Mouse (Mus musculus) midbrain, embryonic 16.5 days (tissue): ENCODE results near the gene Fv1. TPM values are rescaled to one million over a fixed set of nuclear protein-coding genes. Genes with fewer than 3 reads are reported as not detected.
A peak's percentile ranks its signal among the peaks of the same experiment; 100 is the strongest.

ENCODE experiments used
- ATAC-seq: fragments of 200-750 bp; cut with Nextera tagmentation; 2 replicates; pipeline ENCODE4 v1.8.0; 2017; ENCODE audit warnings: moderate TSS enrichment
- H3K27ac ChIP-seq: fragments of 300-500 bp; sonication (generic); 2 replicates; pipeline ENCODE4 v1.5.1; 2014; ENCODE audit warnings: mild to moderate bottlenecking, low read length, mixed read lengths
- H3K27me3 ChIP-seq: fragments of 300-500 bp; sonication (generic); 2 replicates; pipeline ENCODE4 v1.6.1; 2014; ENCODE audit warnings: low read depth, low read length, mixed read lengths; ENCODE audit not compliant: control insufficient read depth, insufficient read depth
- H3K36me3 ChIP-seq: fragments of 300-500 bp; sonication (generic); 2 replicates; pipeline ENCODE4 v1.6.1; 2014; ENCODE audit warnings: mild to moderate bottlenecking, low read length, moderate library complexity, mixed read lengths; ENCODE audit not compliant: control insufficient read depth, insufficient read depth
- H3K4me1 ChIP-seq: fragments of 300-500 bp; sonication (generic); 2 replicates; pipeline ENCODE4 v1.6.1; 2014; ENCODE audit warnings: mild to moderate bottlenecking, low read length, mixed read lengths; ENCODE audit not compliant: control insufficient read depth, insufficient read depth
- H3K4me2 ChIP-seq: fragments of 300-500 bp; sonication (generic); 2 replicates; pipeline ENCODE4 v1.6.1; 2014; ENCODE audit warnings: mild to moderate bottlenecking, low read length, mixed read lengths
- H3K4me3 ChIP-seq: fragments of 300-500 bp; sonication (generic); 2 replicates; pipeline ENCODE4 v1.5.1; 2014; ENCODE audit warnings: low read depth, mild to moderate bottlenecking, low read length, moderate library complexity, mixed read lengths
- H3K9ac ChIP-seq: fragments of 300-500 bp; sonication (generic); 2 replicates; pipeline ENCODE4 v1.6.1; 2014; ENCODE audit warnings: low read depth, low read length, mixed read lengths
- H3K9me3 ChIP-seq: fragments of 300-500 bp; sonication (generic); replicated peaks from 2 replicates; pipeline ENCODE4 v1.6.1; 2014; ENCODE audit warnings: mild to moderate bottlenecking, low read length, mixed read lengths; ENCODE audit not compliant: control insufficient read depth, poor library complexity, severe bottlenecking
- WGBS: fragments of 180-500 bp; shearing (Covaris S2); extraction: QIAGEN DNeasy Blood & Tissue Kit; methylation state at CpG from one replicate; pipeline ENCODE4 v1.1.7; 2014; 5-methylcytosine and 5-hydroxymethylcytosine counted together
- polyA plus RNA-seq: library from polyadenylated mRNA; unstranded; fragments of >200 nt; fragmentation: Nextera tagmentation; extraction: Ambion mirVana; gene quantifications from 2 replicates; pipeline ENCODE4 v1.2.1, GENCODE M21; 2015

Gene Fv1
- polyA plus RNA-seq, 1 experiment from 2014 or later: 7.5 TPM

GRCm38 (mm10) chr4:147918459-147919121, 49.8 kb downstream of the Fv1 start:
- 0 out of 2 replicates have a peak, but pooled peaks have one; percentile 14 for ATAC-seq
- no peaks in the 10 kb centered on the region for H3K9me3 ChIP-seq
- no peak overlapping the region for H3K4me3 ChIP-seq
- H3K27me3 ChIP-seq: no peaks in the 10 kb centered on the region
- no peak overlapping the region for H3K4me2 ChIP-seq
- H3K27ac ChIP-seq: no peak overlapping the region
- H3K4me1 ChIP-seq: no peaks in the 10 kb centered on the region
- no peak overlapping the region for H3K9ac ChIP-seq
- no peaks in the 10 kb centered on the region for H3K36me3 ChIP-seq
- WGBS: 59% methylated on average over 7 of the region's 7 CpGs

Other genes starting within 250 kb of the Fv1 start
- gene Zfp979, start 226.5 kb upstream of the Fv1 start, polyA plus RNA-seq: 2.1 and 2.7 TPM in 2 replicates
- gene Zfp534, start 166.4 kb upstream of the Fv1 start, polyA plus RNA-seq: 0.09 TPM in 1 of 2 replicates, not detected in the other
- gene Zfp984, start 59.2 kb upstream of the Fv1 start, polyA plus RNA-seq: 3.3 and 3.9 TPM in 2 replicates
- 5.9 and 7.5 TPM in 2 replicates for gene Zfp933, start 20.6 kb upstream of the Fv1 start, polyA plus RNA-seq
- gene Miip, start 163 bp upstream of the Fv1 start, polyA plus RNA-seq: 34.8 and 38.8 TPM in 2 replicates
- 107 and 108 TPM in 2 replicates for gene Mfn2, start 35.7 kb downstream of the Fv1 start, polyA plus RNA-seq
- gene Plod1, start 67.8 kb downstream of the Fv1 start, polyA plus RNA-seq: 20.8 and 21.2 TPM in 2 replicates
- gene 2510039O18Rik, start 71.9 kb downstream of the Fv1 start, polyA plus RNA-seq: 9.5 and 11.1 TPM in 2 replicates
- gene Nppb, start 116.8 kb downstream of the Fv1 start, polyA plus RNA-seq: not detected in 2 replicates
- gene Nppa, start 131.7 kb downstream of the Fv1 start, polyA plus RNA-seq: 2.4 and 3.3 TPM in 2 replicates
- gene Clcn6, start 169.8 kb downstream of the Fv1 start, polyA plus RNA-seq: 36.5 and 36.9 TPM in 2 replicates
- 21.5 and 22.2 TPM in 2 replicates for gene Mthfr, start 170.1 kb downstream of the Fv1 start, polyA plus RNA-seq
- gene Agtrap, start 219.1 kb downstream of the Fv1 start, polyA plus RNA-seq: 7.7 and 8.1 TPM in 2 replicates